Mouse (Mus musculus): Measurements from ENCODE around the gene Gm12666. TPM values are rescaled to one million over a fixed set of nuclear protein-coding genes. Genes with fewer than 3 reads are reported as not detected.
"Not testable (repeated sequence)": the region's sequence is repeated elsewhere in the genome, so short reads cannot be mapped to it uniquely, and the experiment has no call there.

Gm12666 gene
- not detected in 2 replicates for polyA plus RNA-seq (2011; ENCODE audit: insufficient read length, low read depth, missing spikeins)

DNA sequence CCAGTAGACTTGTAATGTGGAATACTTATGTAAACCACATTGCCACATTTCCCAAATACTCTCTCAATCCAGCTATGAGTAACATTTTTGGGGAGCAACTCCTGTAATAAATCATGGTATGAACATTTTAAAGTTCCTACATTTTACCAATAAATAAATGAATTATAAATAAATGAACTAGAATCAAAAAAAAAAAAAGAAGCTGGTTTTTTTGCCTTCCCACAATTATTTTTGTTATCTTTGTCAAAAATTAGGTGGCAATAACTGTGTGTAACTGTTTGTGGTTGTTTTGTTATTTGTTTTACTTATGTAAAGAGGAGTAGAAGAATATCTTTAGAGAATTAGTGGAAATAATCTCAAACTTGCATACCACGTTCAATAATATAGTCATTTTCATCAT lies at the start of gene Gm12666:
Gm12666 (minus strand) TSS at position 101 of the 400 bp plus-strand sequence.
- not testable (repeated sequence) for H3K4me3 ChIP-seq (ENCODE audit: insufficient read depth, low read length); H3K4me1 ChIP-seq (ENCODE audit: control insufficient read depth, insufficient read depth, low read length); H3K27ac ChIP-seq (ENCODE audit: insufficient read depth, low read length)

DNA sequence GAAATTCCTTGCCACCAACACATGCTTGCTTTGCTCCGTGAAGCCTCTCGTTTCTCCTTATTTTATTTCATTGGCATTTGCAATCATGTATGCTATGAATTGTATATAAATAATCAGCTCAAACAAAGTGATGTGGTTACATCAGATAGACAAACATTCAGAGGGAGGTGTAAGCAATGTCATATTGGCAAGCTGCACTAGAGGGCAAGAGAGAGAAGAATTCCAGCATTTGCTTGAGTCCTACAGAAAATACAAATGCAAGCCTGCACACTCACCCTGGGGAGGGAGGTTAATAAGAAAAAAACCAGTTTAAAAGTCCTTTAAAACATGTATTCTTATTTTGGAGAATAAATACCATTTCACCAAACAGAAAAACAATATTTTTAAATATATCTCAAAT lies 34.8 kb upstream of the Gm12666 start:
- no peak overlapping the region for H3K27ac ChIP-seq (ENCODE audit: insufficient read depth, low read length)
- no peak for TF ChIP-seq CTCF (IDR thresholded peaks at IDR 0.05; ENCODE audit: borderline replicate concordance, insufficient read depth, low read length)
- no peak for TF ChIP-seq POLR2A (IDR thresholded peaks at IDR 0.05; ENCODE audit: low read depth, low read length)
- no peak overlapping the region for H3K4me3 ChIP-seq (ENCODE audit: insufficient read depth, low read length)
- H3K4me1 ChIP-seq (ENCODE audit: control insufficient read depth, insufficient read depth, low read length): no peaks in the 10 kb centered on the region

DNA sequence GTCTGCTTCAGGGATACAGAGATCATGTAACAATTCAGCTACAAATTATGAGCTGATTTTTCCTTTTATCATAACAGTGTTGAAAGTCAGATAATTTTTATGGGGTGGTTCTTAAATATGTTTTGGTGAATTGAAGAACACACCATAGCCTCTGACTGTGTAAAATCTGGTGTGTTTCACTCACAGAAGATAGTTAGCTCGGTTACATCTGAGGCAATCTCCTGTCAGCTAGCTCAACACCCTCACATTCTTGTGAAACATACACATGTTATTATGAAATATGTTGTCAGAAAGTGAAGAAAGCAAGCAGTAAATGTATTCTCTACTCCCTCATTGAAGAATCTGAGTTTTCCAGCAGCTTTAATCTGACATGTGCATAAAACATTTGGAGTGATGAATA lies 24.7 kb upstream of the Gm12666 start:
- no peak for TF ChIP-seq CTCF (IDR thresholded peaks at IDR 0.05; ENCODE audit: borderline replicate concordance, insufficient read depth, low read length)
- TF ChIP-seq POLR2A (IDR thresholded peaks at IDR 0.05; ENCODE audit: low read depth, low read length): no peak
- Histone ChIP-seq H3K4me1 (ENCODE audit: control insufficient read depth, insufficient read depth, low read length) (no peaks in the 10 kb centered on the region), H3K27ac (ENCODE audit: insufficient read depth, low read length) (no peak overlapping the region), H3K4me3 (ENCODE audit: insufficient read depth, low read length) (no peak overlapping the region)

DNA sequence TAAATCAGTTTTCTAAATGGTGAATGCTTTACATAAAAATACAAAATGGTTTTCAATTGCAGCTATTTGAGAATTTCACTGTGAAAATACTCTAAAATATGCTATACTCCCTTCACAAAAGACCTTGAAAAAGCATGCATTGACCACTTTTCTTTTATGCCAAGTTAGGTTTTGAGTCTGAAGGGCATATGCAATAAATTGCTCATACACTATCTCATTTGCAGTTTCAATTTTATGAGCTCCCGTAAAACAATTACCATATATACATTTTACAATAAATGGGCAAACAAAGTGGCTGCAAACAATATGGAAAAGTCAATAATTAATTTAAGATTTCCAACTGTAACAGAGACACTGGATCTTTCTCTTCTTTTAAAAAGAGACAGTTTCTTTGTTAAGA lies 38.9 kb downstream of the Gm12666 start:
- no peak for TF ChIP-seq CTCF (IDR thresholded peaks at IDR 0.05; ENCODE audit: borderline replicate concordance, insufficient read depth, low read length)
- TF ChIP-seq POLR2A (IDR thresholded peaks at IDR 0.05; ENCODE audit: low read depth, low read length): no peak
- Histone ChIP-seq H3K27ac (ENCODE audit: insufficient read depth, low read length) (no peak overlapping the region), H3K4me3 (ENCODE audit: insufficient read depth, low read length) (no peak overlapping the region), H3K4me1 (ENCODE audit: control insufficient read depth, insufficient read depth, low read length) (no peaks in the 10 kb centered on the region)

DNA sequence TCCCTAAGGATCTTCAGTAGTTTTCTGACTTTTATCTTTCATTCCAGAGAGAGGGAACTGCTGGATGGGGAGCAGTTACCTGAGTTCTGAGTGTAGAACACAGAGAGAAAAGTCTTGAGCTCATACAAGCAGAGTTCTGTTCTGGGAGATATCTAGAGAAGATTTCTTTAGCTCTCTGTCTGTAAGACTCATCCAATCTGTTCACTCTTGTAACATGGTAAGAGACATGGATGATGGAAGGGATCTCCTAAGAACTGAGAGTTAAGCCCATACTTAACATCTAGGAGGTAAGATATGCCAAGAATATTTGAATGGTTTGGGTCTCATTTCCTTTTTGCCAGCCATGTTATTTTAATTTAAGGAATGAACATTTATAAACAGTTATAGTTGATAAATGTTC lies 44.4 kb downstream of the Gm12666 start, which contains the start of gene Izumo3:
Izumo3 (minus strand) TSS at position 101 of the 400 bp plus-strand sequence.
- Histone ChIP-seq H3K4me1 (ENCODE audit: control insufficient read depth, insufficient read depth, low read length) (no peaks in the 10 kb centered on the region), H3K27ac (ENCODE audit: insufficient read depth, low read length) (no peak within 1 kb of the TSS), H3K4me3 (ENCODE audit: insufficient read depth, low read length) (no peak within 1 kb of the TSS)
- no peak for TF ChIP-seq POLR2A (IDR thresholded peaks at IDR 0.05; ENCODE audit: low read depth, low read length)
- no peak for TF ChIP-seq CTCF (IDR thresholded peaks at IDR 0.05; ENCODE audit: borderline replicate concordance, insufficient read depth, low read length)

Other genes with a start within 250 kb of the Gm12666 start
- gene Izumo3, start 44.5 kb downstream of the Gm12666 start, polyA plus RNA-seq (2011; ENCODE audit: insufficient read length, low read depth, missing spikeins): not detected in 2 replicates